Mouse (Mus musculus): ENCODE measurements at regions not wholly inside any gene's neighbourhood (a gene's known extent, or its start where the extent isn't known, plus 50 kb on each side); places are given as distances from the start of the nearest gene placed in this dataset.

- Histone ChIP-seq H3K9me3 (replicated peaks; ENCODE audit: control insufficient read depth, low read length) (no peaks in the 10 kb centered on the region), H3K4me3 (ENCODE audit: low read depth, low read length) (no peak overlapping the region), H3K9ac (ENCODE audit: low read depth, low read length) (no peak overlapping the region), H3K36me3 (ENCODE audit: control insufficient read depth, insufficient read depth, low read length) (no peaks in the 10 kb centered on the region), H3K4me1 (ENCODE audit: control insufficient read depth, insufficient read depth, low read length) (no peaks in the 10 kb centered on the region), H3K27me3 (ENCODE audit: control insufficient read depth, insufficient read depth, low read length) (no peaks in the 10 kb centered on the region), H3K27ac (ENCODE audit: low read depth, low read length) (no peak overlapping the region), H3K4me2 (no peak overlapping the region)
- no peak for ATAC-seq (replicated peaks; ENCODE audit: insufficient number of reproducible peaks, low FRiP score, low TSS enrichment)
- WGBS (ENCODE audit: insufficient replicate concordance) = 77% methylated on average over 4 of the region's 4 CpGs
These were observed 79.3 kb upstream of the Hpf1 start for GRCm38 (mm10) chr8:60810955-60811354.

GRCm38 (mm10) chr8:60825676-60826442 is 64.4 kb upstream of the Hpf1 start:
- WGBS (ENCODE audit: insufficient replicate concordance) = 76% methylated on average over 11 of the region's 11 CpGs
- Histone ChIP-seq H3K36me3 (ENCODE audit: control insufficient read depth, insufficient read depth, low read length) (no peaks in the 10 kb centered on the region), H3K27ac (ENCODE audit: low read depth, low read length) (no peak overlapping the region), H3K27me3 (ENCODE audit: control insufficient read depth, insufficient read depth, low read length) (no peaks in the 10 kb centered on the region), H3K9me3 (replicated peaks; ENCODE audit: control insufficient read depth, low read length) (no peaks in the 10 kb centered on the region), H3K4me3 (ENCODE audit: low read depth, low read length) (no peak overlapping the region), H3K4me1 (ENCODE audit: control insufficient read depth, insufficient read depth, low read length) (no peaks in the 10 kb centered on the region), H3K4me2 (no peak overlapping the region), H3K9ac (ENCODE audit: low read depth, low read length) (no peak overlapping the region)
- ATAC-seq (replicated peaks; ENCODE audit: insufficient number of reproducible peaks, low FRiP score, low TSS enrichment) = no peak

GRCm38 (mm10) chr8:60827241-60827640 is 63.0 kb upstream of the Hpf1 start:
- no peaks in the 10 kb centered on the region for H3K36me3 ChIP-seq (ENCODE audit: control insufficient read depth, insufficient read depth, low read length)
- H3K9me3 ChIP-seq (replicated peaks; ENCODE audit: control insufficient read depth, low read length) = no peaks in the 10 kb centered on the region
- ATAC-seq (replicated peaks; ENCODE audit: insufficient number of reproducible peaks, low FRiP score, low TSS enrichment) = no peak
- no peak overlapping the region for H3K4me3 ChIP-seq (ENCODE audit: low read depth, low read length)
- no peak overlapping the region for H3K4me2 ChIP-seq
- no peak overlapping the region for H3K9ac ChIP-seq (ENCODE audit: low read depth, low read length)
- no peak overlapping the region for H3K27ac ChIP-seq (ENCODE audit: low read depth, low read length)
- no peaks in the 10 kb centered on the region for H3K27me3 ChIP-seq (ENCODE audit: control insufficient read depth, insufficient read depth, low read length)
- no peaks in the 10 kb centered on the region for H3K4me1 ChIP-seq (ENCODE audit: control insufficient read depth, insufficient read depth, low read length)
- 91% methylated on average over 8 of the region's 8 CpGs for WGBS (ENCODE audit: insufficient replicate concordance)

GRCm38 (mm10) chr8:60829093-60829492 is 61.1 kb upstream of the Hpf1 start:
- WGBS (ENCODE audit: insufficient replicate concordance) = 82% methylated on average over 4 of the region's 4 CpGs
- H3K4me2 ChIP-seq = no peak overlapping the region

GRCm38 (mm10) chr8:60830556-60830955 is 59.7 kb upstream of the Hpf1 start:
- Histone ChIP-seq H3K4me1 (ENCODE audit: control insufficient read depth, insufficient read depth, low read length) (no peaks in the 10 kb centered on the region), H3K4me2 (no peak overlapping the region), H3K9ac (ENCODE audit: low read depth, low read length) (no peak overlapping the region), H3K9me3 (replicated peaks; ENCODE audit: control insufficient read depth, low read length) (no peaks in the 10 kb centered on the region), H3K27me3 (ENCODE audit: control insufficient read depth, insufficient read depth, low read length) (no peaks in the 10 kb centered on the region), H3K36me3 (ENCODE audit: control insufficient read depth, insufficient read depth, low read length) (no peaks in the 10 kb centered on the region), H3K4me3 (ENCODE audit: low read depth, low read length) (no peak overlapping the region), H3K27ac (ENCODE audit: low read depth, low read length) (no peak overlapping the region)
- no peak for ATAC-seq (replicated peaks; ENCODE audit: insufficient number of reproducible peaks, low FRiP score, low TSS enrichment)
- WGBS (ENCODE audit: insufficient replicate concordance) = 61% methylated on average over 1 of the region's 1 CpGs

More at GRCm38 (mm10) chr8:60829093-60829492, 61.1 kb upstream of the Hpf1 start:
- Histone ChIP-seq H3K9me3 (replicated peaks; ENCODE audit: control insufficient read depth, low read length) (no peaks in the 10 kb centered on the region), H3K27me3 (ENCODE audit: control insufficient read depth, insufficient read depth, low read length) (no peaks in the 10 kb centered on the region), H3K9ac (ENCODE audit: low read depth, low read length) (no peak overlapping the region), H3K4me3 (ENCODE audit: low read depth, low read length) (no peak overlapping the region), H3K36me3 (ENCODE audit: control insufficient read depth, insufficient read depth, low read length) (no peaks in the 10 kb centered on the region), H3K4me1 (ENCODE audit: control insufficient read depth, insufficient read depth, low read length) (no peaks in the 10 kb centered on the region), H3K27ac (ENCODE audit: low read depth, low read length) (no peak overlapping the region)
- no peak for ATAC-seq (replicated peaks; ENCODE audit: insufficient number of reproducible peaks, low FRiP score, low TSS enrichment)

- no peaks in the 10 kb centered on the region for H3K4me1 ChIP-seq (ENCODE audit: control insufficient read depth, insufficient read depth, low read length)
- WGBS (ENCODE audit: insufficient replicate concordance) = 15% methylated on average over 3 of the region's 3 CpGs
- ATAC-seq (replicated peaks; ENCODE audit: insufficient number of reproducible peaks, low FRiP score, low TSS enrichment) = no peak
- no peaks in the 10 kb centered on the region for H3K27me3 ChIP-seq (ENCODE audit: control insufficient read depth, insufficient read depth, low read length)
- no peak overlapping the region for H3K9ac ChIP-seq (ENCODE audit: low read depth, low read length)
- no peak overlapping the region for H3K4me2 ChIP-seq
- no peak overlapping the region for H3K4me3 ChIP-seq (ENCODE audit: low read depth, low read length)
- no peak overlapping the region for H3K27ac ChIP-seq (ENCODE audit: low read depth, low read length)
- H3K36me3 ChIP-seq (ENCODE audit: control insufficient read depth, insufficient read depth, low read length) = no peaks in the 10 kb centered on the region
- no peaks in the 10 kb centered on the region for H3K9me3 ChIP-seq (replicated peaks; ENCODE audit: control insufficient read depth, low read length)
These were observed 51.7 kb upstream of the Hpf1 start for GRCm38 (mm10) chr8:60838526-60838925.

All from heart, embryonic 11.5 days (tissue).